Mouse (Mus musculus): ENCODE data around the gene Alk. TPM values are rescaled to one million over a fixed set of nuclear protein-coding genes. Genes with fewer than 3 reads are reported as not detected.

Alk gene
- total and polyA plus RNA-seq, 3 experiments, result not detected

DNA sequence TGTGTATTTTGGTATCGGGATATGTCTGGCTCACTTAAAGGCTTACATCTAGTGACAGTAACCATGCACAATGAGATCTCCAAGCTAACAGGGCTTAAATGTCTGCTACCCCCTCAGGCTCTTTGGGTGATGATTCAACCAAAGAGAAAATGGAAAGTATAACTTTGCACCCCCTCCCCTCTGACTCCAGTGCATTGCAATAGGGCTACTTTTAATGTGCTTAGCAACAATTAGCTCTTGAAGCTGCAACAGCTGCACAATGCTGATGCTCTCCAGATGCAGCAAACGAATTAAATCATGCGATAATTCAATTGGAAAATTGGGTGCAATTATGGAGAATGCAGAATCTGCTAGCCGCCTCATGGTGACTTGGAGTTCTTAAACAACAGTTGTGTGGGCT is 278.5 kb downstream of the Alk start:
- Histone ChIP-seq H3K27me3 (ENCODE audit: control insufficient read depth in 1 of 2, insufficient read depth in 2 of 2, low read length in 2 of 2) (no peaks in the 10 kb centered on the region), H3K79me2 (ENCODE audit: control insufficient read depth, insufficient read depth, low read length, poor library complexity) (no peaks in the 10 kb centered on the region), H3K4me1 (ENCODE audit: control insufficient read depth in 1 of 2, insufficient read depth in 2 of 2, low read length in 2 of 2) (no peaks in the 10 kb centered on the region), H3K27ac (ENCODE audit: control insufficient read depth, low read depth, low read length) (no peak overlapping the region), H3K9me3 (replicated peaks; ENCODE audit: insufficient read depth, low read length) (no peaks in the 10 kb centered on the region), H3K4me3 (ENCODE audit: control insufficient read depth in 1 of 2, insufficient read depth in 1 of 2, low read depth in 2 of 2, low read length in 2 of 2) (no peak overlapping the region), H3K36me3 (ENCODE audit: control insufficient read depth in 1 of 2, insufficient read depth in 2 of 2, low read length in 2 of 2) (no peaks in the 10 kb centered on the region), H3K9ac (ENCODE audit: control insufficient read depth, low read depth, low read length, poor library complexity, severe bottlenecking) (no peak overlapping the region)
- TF ChIP-seq ZC3H11A (IDR thresholded peaks at IDR 0.05; ENCODE audit: low read depth, low read length) (no peak), CTCF (IDR thresholded peaks at IDR 0.05 in 2 of 3, conservative IDR thresholded peaks at IDR 0.05 in 1 of 3; ENCODE audit: control insufficient read depth in 1 of 3, insufficient read depth in 1 of 3, low read depth in 2 of 3, low read length in 3 of 3, poor library complexity in 1 of 3, severe bottlenecking in 1 of 3) (no peak), E2F4 (IDR thresholded peaks at IDR 0.05; ENCODE audit: borderline replicate concordance, low read depth, low read length) (no peak), MXI1 (IDR thresholded peaks at IDR 0.05; ENCODE audit: low read depth, low read length) (no peak), EP300 (IDR thresholded peaks at IDR 0.05; ENCODE audit: low read depth in 1 of 2, low read length in 2 of 2) (no peak), UBTF (IDR thresholded peaks at IDR 0.05; ENCODE audit: borderline replicate concordance, insufficient read depth, low read depth, low read length) (no peak), KAT2A (conservative IDR thresholded peaks at IDR 0.05; ENCODE audit: low read depth, low read length) (no peak), USF1 (IDR thresholded peaks at IDR 0.05; ENCODE audit: low read depth, low read length) (no peak), TAL1 (IDR thresholded peaks at IDR 0.05; ENCODE audit: low read length) (no peak), MYC (IDR thresholded peaks at IDR 0.05; ENCODE audit: low read depth, low read length) (no peak), NELFE (IDR thresholded peaks at IDR 0.05; ENCODE audit: low read depth, low read length) (no peak), USF2 (IDR thresholded peaks at IDR 0.05; ENCODE audit: borderline replicate concordance in 1 of 2, insufficient read depth in 1 of 2, low read depth in 1 of 2, low read length in 2 of 2) (no peak), MAX (IDR thresholded peaks at IDR 0.05; ENCODE audit: low read length) (no peak)
- no peak for DNase-seq (ENCODE audit: low read depth, low spot score)

DNA sequence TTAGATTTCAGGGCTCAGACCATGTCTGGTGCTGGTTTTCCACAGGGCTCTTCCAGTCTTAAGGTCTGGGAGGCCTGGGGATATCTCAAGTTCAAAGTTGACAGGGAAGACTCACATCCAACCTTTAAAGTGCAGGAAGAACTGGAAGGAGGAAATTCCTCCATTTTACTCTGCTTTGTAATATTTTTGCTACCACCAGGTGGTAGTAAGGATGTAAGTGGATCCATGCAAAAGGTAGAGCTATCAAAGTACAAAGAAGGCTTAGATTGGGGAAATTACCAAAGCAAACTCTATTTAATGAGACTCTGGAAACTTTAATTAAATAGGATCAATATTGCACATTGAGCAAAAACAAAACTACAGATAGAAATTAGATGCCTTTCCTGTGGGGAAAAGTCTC is 284.9 kb downstream of the Alk start:
- no peak overlapping the region for H3K27ac ChIP-seq (ENCODE audit: control insufficient read depth, low read depth, low read length)
- DNase-seq (ENCODE audit: low read depth, low spot score), result no peak
- no peak overlapping the region for H3K4me3 ChIP-seq (ENCODE audit: control insufficient read depth in 1 of 2, insufficient read depth in 1 of 2, low read depth in 2 of 2, low read length in 2 of 2)
- no peaks in the 10 kb centered on the region for H3K79me2 ChIP-seq (ENCODE audit: control insufficient read depth, insufficient read depth, low read length, poor library complexity)
- H3K27me3 ChIP-seq (ENCODE audit: control insufficient read depth in 1 of 2, insufficient read depth in 2 of 2, low read length in 2 of 2), result no peaks in the 10 kb centered on the region
- no peaks in the 10 kb centered on the region for H3K4me1 ChIP-seq (ENCODE audit: control insufficient read depth in 1 of 2, insufficient read depth in 2 of 2, low read length in 2 of 2)
- TF ChIP-seq ZKSCAN1 (IDR thresholded peaks at IDR 0.05; ENCODE audit: low read depth, low read length) (no peak), JUND (IDR thresholded peaks at IDR 0.05; ENCODE audit: low read depth, low read length) (no peak), BHLHE40 (IDR thresholded peaks at IDR 0.05; ENCODE audit: borderline replicate concordance, low read depth, low read length) (no peak), MAFK (IDR thresholded peaks at IDR 0.05; ENCODE audit: borderline replicate concordance, low read depth, low read length) (no peak), GATA1 (IDR thresholded peaks at IDR 0.05; ENCODE audit: low read depth, low read length) (no peak), ZC3H11A (IDR thresholded peaks at IDR 0.05; ENCODE audit: low read depth, low read length) (no peak), MEF2A (IDR thresholded peaks at IDR 0.05; ENCODE audit: extremely low read depth, insufficient replicate concordance, low read depth, low read length, poor library complexity, severe bottlenecking) (no peak), MXI1 (IDR thresholded peaks at IDR 0.05; ENCODE audit: low read depth, low read length) (no peak), KAT2A (conservative IDR thresholded peaks at IDR 0.05; ENCODE audit: low read depth, low read length) (no peak), E2F4 (IDR thresholded peaks at IDR 0.05; ENCODE audit: borderline replicate concordance, low read depth, low read length) (no peak), POLR2A (IDR thresholded peaks at IDR 0.05; ENCODE audit: control insufficient read depth in 1 of 2, insufficient read depth in 1 of 2, low read depth in 1 of 2, low read length in 2 of 2, poor library complexity in 1 of 2) (no peak), CTCF (IDR thresholded peaks at IDR 0.05 in 2 of 3, conservative IDR thresholded peaks at IDR 0.05 in 1 of 3; ENCODE audit: control insufficient read depth in 1 of 3, insufficient read depth in 1 of 3, low read depth in 2 of 3, low read length in 3 of 3, poor library complexity in 1 of 3, severe bottlenecking in 1 of 3) (no peak), NRF1 (IDR thresholded peaks at IDR 0.05; ENCODE audit: insufficient read depth, low read depth, low read length, poor library complexity, severe bottlenecking) (no peak), POLR2AphosphoS5 (IDR thresholded peaks at IDR 0.05; ENCODE audit: borderline replicate concordance, low read depth, low read length) (no peak), ELF1 (IDR thresholded peaks at IDR 0.05; ENCODE audit: low read depth, low read length) (no peak), USF2 (IDR thresholded peaks at IDR 0.05; ENCODE audit: borderline replicate concordance in 1 of 2, insufficient read depth in 1 of 2, low read depth in 1 of 2, low read length in 2 of 2) (no peak), ETS1 (IDR thresholded peaks at IDR 0.05; ENCODE audit: low read depth, low read length) (no peak), TBP (IDR thresholded peaks at IDR 0.05; ENCODE audit: low read depth, low read length) (no peak), TCF12 (IDR thresholded peaks at IDR 0.05; ENCODE audit: low read depth, low read length) (no peak)
- H3K9ac ChIP-seq (ENCODE audit: control insufficient read depth, low read depth, low read length, poor library complexity, severe bottlenecking), result no peak overlapping the region
- H3K9me3 ChIP-seq (replicated peaks; ENCODE audit: insufficient read depth, low read length), result no peaks in the 10 kb centered on the region
- no peaks in the 10 kb centered on the region for H3K36me3 ChIP-seq (ENCODE audit: control insufficient read depth in 1 of 2, insufficient read depth in 2 of 2, low read length in 2 of 2)

Measured in MEL (cell line).